Mouse (Mus musculus) ZHBTc4 (cell line): ENCODE measurements around the gene Epha2.

Experiments
- DNase-seq: peaks from one replicate; pipeline ENCODE4 v3.0.0-alpha.2; 2011; ENCODE audit warnings: low read depth, low spot score

Gene Epha2

DNA sequence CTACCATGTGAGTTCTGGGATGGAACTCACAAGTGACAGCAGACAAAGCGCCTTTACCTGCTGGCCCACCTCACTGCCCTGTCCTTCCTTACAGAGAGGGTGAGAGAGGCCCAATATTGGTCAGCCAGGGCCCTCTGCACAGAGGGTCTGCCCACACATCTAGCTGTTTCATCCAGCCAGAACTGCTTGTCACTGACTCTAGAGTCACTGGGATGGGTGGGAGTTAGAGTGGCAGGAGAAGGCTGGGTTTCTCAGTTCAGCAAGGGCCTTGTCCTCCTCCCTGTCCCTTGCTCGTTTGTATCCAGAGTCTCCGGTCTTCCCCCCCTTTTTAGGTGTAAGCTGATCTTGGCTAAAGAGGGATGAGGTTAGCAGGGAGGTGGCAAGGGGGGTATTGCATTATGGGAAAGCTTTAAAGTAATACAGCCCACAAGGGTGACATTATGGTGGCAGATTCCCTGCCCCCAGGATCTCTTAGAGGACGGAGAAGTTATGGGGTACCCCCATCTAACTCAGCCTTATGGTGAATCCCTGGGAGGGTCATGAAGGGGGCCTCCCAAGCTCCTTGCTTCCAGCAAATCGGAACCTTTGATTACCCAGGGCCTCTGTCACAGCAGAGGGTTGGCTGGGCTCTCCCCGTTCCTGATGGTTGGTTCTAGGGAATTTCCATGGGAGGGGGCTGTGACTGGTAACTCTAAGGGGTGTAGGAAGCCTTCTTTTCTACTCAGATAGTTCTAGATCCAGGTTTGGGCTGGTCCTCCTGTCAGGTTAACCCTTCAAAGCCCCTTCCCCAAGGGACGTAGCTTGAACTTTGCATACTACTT lies 2.6 kb downstream of the Epha2 start:
- no peak for DNase-seq

DNA sequence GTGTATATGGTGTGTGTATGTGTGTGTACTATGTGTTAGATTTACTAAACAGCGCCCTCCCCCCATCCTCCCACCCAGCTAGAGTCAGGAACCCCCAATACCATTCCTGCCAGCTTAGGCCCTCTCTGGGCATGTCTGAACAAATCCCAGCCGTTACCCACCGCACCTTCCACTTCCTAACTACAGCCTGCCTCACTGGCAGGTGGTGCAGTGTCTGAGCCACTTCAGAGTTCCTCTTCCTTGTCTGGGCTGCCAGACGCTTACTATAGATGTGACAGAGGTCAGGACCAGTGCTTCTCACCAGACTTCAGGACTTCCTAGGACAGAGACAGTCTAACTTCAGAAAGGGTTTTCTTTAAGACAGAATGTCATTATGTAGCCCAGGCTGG lies 3.2 kb downstream of the Epha2 start:
- DNase-seq = no peak

DNA sequence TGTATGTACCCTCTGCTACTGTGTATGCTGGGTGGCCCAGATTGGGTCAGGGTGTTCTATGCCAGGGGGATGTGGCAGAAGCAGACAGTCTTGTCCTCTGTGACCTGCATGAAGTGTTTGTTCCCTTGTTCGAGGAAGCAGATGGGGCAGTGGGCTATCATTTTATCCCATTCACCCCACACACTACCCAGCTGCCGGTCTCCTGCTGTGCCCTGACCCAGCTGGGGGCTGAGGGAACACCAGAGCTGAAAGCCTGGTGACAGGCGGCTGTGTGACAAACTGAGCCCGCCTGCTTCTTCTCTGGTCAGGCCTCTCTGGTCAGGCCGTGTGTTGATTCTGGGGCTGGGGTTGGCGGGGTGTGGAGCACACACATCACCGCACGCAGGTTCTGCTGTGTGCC lies 5.0 kb downstream of the Epha2 start:
- no peak for DNase-seq

DNA sequence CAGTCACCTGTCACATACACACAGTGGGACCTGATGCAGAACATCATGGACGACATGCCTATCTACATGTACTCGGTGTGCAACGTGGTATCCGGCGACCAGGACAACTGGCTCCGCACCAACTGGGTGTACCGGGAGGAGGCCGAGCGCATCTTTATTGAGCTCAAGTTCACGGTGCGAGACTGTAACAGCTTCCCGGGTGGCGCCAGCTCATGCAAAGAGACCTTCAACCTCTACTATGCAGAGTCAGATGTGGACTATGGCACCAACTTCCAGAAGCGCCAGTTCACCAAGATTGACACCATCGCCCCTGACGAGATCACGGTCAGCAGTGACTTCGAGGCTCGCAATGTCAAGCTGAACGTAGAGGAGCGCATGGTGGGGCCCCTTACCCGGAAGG lies 7.3 kb downstream of the Epha2 start:
- no peak for DNase-seq

DNA sequence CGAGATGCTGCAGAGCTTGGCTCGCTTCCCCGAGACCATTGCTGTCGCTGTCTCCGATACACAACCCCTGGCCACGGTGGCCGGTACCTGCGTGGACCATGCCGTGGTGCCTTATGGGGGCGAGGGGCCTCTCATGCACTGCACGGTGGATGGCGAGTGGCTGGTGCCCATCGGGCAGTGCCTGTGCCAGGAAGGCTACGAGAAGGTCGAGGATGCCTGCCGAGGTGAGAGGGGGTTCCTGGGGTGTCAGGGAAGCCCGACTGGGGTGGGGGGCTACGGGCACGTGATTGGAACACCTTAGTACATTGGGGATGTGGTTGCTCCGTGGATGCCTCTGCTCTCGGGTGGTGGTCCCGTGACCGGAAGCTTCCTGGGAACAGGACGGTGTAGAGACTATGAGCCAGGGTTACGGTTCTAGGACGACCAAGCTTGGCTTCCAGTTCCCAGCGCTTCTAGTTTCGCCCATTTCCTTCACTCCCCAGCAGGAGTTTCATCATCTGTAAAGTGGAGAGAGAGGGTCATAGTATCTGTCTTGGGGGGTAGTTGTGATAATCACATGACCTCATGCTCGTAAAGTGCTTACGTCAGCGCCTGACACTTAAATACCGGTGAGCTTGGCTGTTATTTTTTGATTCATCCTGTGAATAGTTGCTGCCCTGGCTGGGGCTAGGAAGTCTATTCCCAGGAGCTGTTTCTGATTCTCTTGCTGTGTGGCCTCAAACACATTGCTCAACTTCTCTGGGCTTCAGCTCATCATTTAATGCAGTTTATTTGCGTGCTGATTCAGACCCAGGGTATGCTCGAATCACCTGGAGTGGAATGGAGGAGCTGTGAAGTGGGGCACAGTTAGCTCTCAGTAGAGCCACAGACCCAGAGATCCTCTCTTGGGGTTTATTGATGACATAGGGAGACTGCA lies 8.1 kb downstream of the Epha2 start:
- DNase-seq = no peak

DNA sequence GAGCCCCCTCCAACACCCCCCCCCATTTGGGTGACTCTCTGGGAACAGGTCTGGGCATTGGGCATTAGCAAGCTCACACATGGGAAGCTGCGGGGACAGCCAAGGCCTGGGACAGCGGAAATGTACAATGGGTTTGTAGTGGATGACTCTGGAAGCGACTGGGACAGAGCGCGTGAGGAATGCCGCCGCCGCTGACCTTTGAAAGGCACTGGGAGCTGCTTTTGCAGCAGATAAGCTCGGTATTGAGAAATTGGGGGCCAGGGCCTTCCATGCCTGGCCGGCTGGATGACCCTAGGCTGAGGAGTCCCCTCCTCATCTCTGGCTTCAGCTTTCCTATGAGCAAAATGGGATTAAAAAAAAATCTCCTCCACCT lies 8.7 kb downstream of the Epha2 start:
- no peak for DNase-seq

DNA sequence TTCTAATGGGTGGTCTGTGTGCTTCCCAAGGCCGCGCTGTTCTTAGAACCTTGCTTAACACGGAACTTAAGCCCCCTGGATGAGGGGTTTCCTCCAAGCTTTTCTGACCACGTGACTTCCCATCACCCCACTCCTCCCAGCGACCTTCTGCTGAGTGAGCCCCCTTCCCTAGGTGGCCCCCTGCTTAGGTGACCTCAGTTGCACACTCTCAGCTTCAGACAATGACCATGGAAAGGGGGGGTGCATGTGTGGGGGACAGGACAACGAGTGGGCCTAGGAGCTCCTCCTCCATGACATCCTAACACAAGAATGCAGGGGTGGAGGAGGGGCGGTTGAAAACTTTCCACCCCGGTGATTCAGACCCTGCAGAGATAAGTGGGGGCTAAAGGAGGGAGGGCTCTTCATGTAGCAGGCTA lies 9.2 kb downstream of the Epha2 start:
- DNase-seq = no peak

DNA sequence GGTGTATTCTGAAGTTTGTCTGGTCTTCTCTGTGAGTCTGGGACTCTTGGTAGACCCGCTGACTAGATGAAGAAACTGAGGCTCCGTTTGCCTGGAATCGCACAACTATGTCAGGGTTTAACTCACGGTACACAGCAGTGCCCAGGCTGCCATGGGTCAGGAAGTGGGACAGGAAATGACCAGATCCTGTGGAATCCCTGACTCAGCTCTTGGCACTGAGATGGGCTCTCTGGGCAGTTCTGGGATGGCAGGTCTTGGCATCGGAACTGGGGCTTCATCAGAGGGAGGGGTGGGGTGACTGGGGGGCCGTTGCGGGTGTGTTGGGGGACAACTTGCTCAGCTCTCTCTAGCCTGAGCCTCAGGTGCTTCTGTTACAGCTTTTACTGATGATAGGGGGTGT lies 10.0 kb downstream of the Epha2 start:
- DNase-seq = no peak

DNA sequence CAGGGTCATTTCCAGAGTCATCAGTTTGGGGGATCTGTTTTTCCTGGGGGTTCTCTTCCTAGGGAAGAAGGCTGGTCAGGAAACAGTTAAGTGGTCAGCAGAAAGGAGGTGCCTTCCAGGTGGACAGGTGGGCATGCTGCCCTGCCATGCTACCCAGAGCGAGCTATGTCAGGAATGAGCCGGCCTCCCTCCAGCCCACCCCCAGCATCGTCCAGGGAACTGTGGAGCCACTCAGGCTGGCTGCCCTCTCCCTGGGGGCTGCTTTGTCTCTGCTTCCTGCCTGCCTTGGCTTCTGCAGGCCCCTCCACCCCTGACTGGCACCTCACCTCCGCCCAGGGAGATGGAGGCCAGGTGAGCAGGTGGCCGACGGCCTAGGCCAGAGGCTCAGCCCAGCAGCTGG lies 10.5 kb downstream of the Epha2 start:
- no peak for DNase-seq

DNA sequence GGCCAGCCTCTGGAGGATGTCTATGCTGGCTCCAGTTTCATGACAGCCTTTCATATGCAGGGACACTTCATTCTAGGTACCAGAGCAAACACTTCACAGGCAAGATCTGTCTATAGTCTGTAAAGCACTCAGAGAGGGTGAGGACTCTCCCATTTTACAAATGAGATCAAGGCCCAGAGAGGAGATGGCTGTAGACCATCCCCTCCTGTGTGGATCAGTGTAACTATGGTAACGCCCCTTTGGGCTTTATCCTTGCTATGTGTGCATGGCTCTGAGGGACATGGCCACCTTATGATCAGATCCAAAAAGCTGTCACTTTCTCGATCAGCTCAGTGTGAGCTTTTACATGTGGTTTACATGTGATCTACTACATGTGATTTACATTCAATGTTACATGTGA lies 10.9 kb downstream of the Epha2 start:
- no peak for DNase-seq

DNA sequence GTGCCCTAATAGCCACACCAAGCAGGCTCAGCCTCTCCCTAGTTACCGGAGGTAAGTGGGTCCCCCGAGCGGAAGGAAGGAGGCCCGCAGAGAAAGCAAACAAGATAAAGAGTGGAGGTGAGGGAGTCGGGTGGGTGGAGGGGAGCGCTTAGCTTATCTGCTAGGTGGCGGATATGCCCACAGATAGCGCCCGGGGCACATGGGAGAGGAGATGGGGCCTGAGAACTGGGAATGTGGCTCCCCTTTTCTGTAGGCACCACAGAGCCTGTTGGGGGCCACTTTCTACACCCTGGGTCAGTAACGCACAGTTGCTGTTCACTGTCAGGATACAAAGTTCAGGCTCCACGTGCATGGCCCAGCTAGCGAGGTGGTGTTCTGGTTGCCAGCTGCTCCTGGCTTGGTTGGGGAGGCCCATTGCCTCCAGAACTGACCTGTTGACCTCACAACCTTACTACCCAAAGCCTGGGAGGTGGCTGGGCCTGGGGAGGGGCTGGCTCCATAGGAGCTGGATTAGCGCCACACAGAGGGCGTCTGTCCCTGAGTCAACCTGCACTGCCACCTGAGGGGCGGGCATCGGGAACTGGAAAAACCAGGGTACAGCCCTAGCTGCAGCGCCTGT lies 11.6 kb downstream of the Epha2 start:
- no peak for DNase-seq

DNA sequence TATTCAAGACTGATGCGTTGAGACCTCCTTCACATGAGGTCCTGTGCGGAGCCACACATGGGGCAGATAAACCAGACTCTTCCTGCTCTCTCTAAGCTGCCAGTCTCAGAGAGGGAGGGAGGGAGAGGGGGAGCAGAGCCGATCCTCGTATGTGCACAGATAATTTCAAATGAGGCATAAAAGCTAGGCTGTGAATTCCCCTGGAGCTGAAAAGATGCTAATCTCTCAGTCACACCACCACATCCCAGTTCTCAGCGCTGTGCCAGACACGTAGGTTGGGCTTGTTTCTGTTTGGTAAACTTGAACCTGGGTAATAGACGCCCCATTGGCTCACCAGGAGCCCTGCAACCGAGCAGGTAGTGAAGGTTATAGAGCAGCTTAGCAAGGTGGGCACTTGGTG lies 12.4 kb downstream of the Epha2 start:
- no peak for DNase-seq

DNA sequence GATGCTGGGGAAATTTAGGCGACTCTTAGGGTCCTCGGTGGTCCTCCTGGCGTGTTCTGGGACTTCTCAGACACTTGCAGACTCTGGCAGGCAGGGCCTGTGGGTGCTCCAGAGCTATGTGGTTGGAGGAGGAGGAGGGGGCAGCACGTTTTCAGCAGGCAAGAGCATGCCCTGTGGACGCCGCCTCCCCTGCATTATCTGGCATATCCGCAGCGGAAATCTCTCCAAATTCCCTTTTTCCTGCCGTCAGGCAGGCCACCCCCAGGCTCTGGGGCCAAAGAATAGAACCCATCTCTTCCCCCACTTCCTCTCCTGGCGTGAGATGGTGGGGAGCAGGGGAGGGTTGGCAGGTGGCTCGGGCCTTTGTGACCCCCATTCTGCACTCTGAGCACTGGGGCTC lies 12.9 kb downstream of the Epha2 start:
- no peak for DNase-seq

DNA sequence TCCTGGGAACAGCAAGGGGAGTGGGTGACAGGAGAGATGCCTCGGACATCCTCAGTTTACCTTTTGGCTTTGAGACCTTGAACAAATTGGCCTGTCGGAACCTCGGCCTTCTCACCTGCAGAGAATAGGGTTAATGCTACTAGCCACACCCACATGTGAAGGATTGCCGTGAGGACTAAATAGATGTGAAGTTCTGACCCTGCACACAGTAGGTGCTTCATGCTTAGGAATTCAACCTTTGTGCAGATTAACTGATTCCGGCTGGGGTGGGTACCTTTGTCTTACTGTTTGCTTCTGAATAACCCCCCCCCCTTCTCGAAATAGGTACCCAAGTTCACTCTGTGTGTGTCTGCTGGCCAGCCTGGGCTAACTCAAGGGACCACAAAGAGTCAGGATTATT lies 13.7 kb downstream of the Epha2 start:
- DNase-seq = no peak

DNA sequence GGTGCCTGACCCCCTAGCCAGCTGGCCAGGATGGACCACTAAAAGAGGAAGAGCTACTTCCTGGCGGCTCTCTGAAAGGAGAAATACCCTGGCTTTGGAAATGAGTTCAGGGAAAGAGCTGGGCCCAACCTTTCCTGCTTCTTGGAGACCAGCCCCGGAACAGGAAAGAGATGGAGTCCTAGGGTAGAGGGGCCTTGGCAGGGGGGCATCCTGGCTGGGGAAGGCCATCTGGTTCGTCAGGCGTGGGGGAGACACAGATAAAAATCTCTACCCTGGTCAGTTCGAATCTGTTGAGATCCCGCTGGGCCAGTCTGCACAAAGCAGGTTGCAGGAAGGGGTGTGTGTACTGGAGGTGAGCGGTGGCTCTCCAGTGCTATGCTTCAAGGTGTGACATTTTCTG lies 15.0 kb downstream of the Epha2 start:
- DNase-seq = no peak

DNA sequence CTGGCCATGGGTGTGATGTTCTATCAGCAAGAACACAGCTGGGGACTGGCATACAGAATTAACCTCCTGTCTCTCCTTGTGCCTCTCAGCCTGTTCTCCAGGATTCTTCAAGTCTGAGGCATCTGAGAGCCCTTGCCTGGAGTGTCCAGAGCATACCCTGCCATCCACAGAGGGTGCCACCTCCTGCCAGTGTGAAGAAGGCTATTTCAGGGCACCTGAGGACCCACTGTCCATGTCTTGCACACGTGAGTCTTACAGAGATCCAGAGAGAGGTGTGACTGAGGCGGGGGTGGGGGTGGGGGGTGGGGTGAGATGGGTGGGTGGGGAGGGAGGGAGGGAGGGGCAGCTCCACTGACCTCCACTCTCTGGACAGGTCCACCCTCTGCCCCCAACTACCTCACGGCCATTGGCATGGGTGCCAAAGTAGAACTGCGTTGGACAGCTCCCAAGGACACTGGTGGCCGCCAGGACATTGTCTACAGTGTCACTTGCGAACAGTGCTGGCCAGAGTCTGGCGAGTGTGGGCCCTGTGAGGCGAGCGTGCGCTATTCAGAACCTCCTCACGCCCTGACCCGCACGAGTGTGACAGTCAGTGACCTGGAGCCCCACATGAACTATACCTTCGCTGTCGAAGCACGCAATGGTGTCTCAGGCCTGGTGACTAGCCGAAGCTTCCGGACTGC lies 15.6 kb downstream of the Epha2 start:
- DNase-seq = no peak

DNA sequence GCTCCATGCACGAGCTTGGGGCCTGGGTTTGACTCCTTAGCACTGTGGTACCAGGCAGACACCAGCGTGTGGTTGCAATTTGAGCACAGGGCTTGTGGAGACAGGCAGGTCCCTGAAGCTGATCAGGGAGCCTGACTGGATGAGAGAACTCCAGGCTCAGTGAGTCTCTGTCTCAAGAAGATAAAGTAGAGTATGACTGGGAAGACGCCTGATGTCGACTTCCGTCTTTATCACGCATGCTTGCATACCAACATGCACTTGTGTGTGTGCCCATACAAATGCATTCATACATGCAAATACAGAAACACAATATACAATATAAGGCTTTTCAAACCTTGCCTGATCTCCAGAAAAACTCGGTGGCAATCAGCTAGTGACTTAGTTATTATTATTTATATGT lies 16.9 kb downstream of the Epha2 start:
- no peak for DNase-seq

DNA sequence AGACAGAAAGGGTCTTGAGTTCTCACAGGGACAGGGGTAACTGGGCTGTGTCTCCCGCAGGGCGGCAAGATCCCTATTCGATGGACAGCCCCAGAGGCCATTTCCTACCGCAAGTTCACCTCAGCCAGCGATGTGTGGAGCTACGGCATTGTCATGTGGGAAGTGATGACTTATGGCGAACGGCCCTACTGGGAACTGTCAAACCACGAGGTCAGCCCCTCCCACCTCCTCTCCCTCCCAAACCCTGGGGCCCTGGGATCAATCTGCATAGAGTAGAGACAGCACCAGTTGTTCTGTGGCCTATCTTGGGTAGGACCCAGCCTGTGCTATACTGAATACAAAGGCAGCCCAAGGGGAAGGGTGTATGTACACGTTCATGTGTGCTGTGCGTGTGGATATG lies 21.5 kb downstream of the Epha2 start:
- DNase-seq = peak; percentile 85

DNA sequence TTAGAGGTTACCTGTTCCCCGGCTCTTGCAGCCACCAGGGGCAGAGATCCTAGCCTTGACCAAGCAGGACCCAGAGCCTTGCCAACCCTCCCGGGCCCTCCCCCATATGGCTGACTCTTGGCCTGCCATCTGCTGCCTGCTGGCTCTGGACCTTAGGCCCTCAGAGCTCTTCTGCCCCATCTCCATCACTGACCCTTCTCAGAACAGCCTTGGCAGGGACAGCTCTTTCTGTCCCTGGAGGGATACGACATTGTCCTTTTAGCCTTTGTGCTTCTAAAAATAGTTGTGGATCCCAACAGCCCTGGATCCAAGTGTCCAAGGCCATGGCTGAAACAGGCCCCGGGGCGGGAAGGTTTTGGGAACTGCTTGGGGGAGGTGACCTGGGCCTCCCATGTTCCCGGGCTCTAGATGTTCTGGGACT lies 23.7 kb downstream of the Epha2 start:
- no peak for DNase-seq

DNA sequence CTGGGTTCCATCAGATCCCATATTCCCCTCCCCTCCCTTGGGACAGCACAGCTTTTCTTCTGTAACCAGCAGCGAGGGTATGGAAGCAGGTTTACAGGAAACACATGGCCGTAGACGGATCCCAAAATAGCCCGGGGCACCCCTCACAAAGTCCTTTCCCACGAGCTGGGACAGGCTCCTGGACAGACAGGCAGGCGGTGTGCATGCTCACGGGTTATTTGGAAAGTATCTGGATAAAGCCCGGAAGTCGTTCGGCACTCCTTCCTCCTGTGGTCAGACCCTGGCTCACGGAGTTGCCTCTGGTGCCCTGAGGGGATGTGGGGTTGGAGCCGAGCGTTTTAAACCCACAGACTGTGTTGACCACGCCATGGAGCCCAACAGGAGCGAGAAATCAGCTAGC lies 24.6 kb downstream of the Epha2 start:
- DNase-seq = no peak

DNA sequence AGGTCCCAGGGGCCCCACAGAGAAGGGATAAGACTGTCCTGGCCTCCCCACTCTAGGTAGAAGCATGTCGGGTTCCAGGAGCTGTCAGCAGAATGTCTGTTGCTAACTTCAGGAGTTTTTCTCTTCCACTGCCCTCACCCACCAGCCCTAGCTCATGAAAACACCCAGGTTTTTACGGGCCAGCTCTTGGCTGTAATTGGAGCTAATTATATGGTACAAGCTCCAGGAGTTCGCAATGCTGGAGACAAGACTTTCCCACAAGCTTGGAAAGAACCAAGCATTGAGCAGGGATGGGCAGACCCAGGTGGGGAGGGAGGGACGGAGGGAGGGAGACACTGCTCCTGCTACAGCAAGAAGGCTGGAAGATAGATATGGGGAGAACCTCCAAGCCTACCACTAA lies 26.0 kb downstream of the Epha2 start:
- no peak for DNase-seq

DNA sequence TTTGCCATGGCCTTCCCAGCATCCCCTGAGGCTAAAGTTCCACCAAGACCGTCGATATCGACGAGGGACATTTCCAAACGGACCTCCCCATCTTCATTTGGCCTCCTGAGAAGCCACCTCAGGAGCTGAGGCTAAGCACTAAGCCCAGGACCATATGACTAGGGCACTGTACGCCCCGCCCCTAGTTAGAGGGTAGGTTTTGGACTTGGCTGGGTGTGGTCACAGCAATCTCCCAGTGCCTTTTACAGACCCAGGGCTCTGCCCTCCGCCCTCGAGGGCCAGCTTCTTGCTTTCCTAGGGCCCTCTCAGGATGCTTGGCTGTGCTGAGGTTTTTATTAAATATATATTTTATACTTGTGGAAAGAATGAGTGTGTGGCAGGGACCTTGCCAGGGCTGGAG lies 27.7 kb downstream of the Epha2 start:
- peak; percentile 73 for DNase-seq
